Mouse (Mus musculus) G1E (cell line): ENCODE results near the gene Arl15. TPM values are rescaled to one million over a fixed set of nuclear protein-coding genes. Genes with fewer than 3 reads are reported as not detected.

Source experiments
- ATAC-seq: 2 replicates; pipeline ENCODE4 v1.8.0; 2016; ENCODE audit warnings: mild to moderate bottlenecking; ENCODE audit not compliant: insufficient number of reproducible peaks, poor library complexity, low FRiP score, severe bottlenecking; ENCODE audit errors: extremely low read depth
- DNase-seq: peaks from one replicate; pipeline ENCODE4 v3.0.0; 2012; ENCODE audit warnings: low spot score
- H3K27me3 ChIP-seq: 2 replicates; pipeline ENCODE4 v1.6.1; 2012; ENCODE audit warnings: mild to moderate bottlenecking, low read length, inconsistent platforms; ENCODE audit not compliant: insufficient read depth
- H3K36me3 ChIP-seq: replicated peaks from 2 replicates; pipeline ENCODE3; 2012; ENCODE audit warnings: mild to moderate bottlenecking, inconsistent platforms
- H3K4me1 ChIP-seq: 2 replicates; pipeline ENCODE4 v1.6.1; 2012; ENCODE audit warnings: low read depth, low read length, inconsistent platforms, mixed read lengths; ENCODE audit not compliant: insufficient read depth
- H3K4me3 ChIP-seq: 2 replicates; pipeline ENCODE4 v1.5.1; 2012; ENCODE audit warnings: low read depth, mild to moderate bottlenecking, inconsistent platforms, low read length, moderate library complexity, mixed read lengths
- H3K9me3 ChIP-seq: replicated peaks from 2 replicates; pipeline ENCODE4 v1.6.1; 2012; ENCODE audit warnings: inconsistent platforms
- CTCF ChIP-seq: IDR thresholded peaks from 2 replicates; pipeline ENCODE4 v1.5.1; 2012; ENCODE audit warnings: low read depth, low read length, inconsistent platforms, mixed read lengths
- GATA1 ChIP-seq: IDR thresholded peaks from 2 replicates; pipeline ENCODE4 v1.6.1; 2012; ENCODE audit warnings: borderline replicate concordance, low read length, inconsistent platforms, mixed read lengths
- GATA2 ChIP-seq: IDR thresholded peaks from 2 replicates; pipeline ENCODE4 v1.6.1; 2012; ENCODE audit warnings: low read depth, low read length, inconsistent platforms, borderline replicate concordance
- POLR2AphosphoS5 ChIP-seq: IDR thresholded peaks from 2 replicates; pipeline ENCODE4 v1.6.1; 2012; ENCODE audit warnings: low read depth, low read length, inconsistent platforms; ENCODE audit not compliant: insufficient replicate concordance
- TAL1 ChIP-seq: conservative IDR thresholded peaks from 2 replicates; pipeline ENCODE4 v1.6.1; 2012; ENCODE audit warnings: low read depth, low read length, inconsistent platforms, mixed read lengths
- polyA plus RNA-seq: library from polyadenylated mRNA; stranded (reverse); fragments of >175 nt; gene quantifications from 2 replicates; pipeline ENCODE4 v1.2.3, GENCODE M21; 2012
- total RNA-seq, 2 experiments: library from RNA; stranded (forward) in 1 of 2; stranded (reverse) in 1 of 2; fragments of 200-1000 nt in 1 of 2; fragments of >200 nt in 1 of 2; fragmentation: Nextera tagmentation in 1 of 2; gene quantifications; 2 replicates each; pipeline ENCODE4 v1.2.3; 2014 to 2017

The Arl15 gene
- total and polyA plus RNA-seq, 3 experiments = 3.2 to 73.8 (median 64.0) TPM

GRCm38 (mm10) chr13:114166439-114167183, 372.3 kb downstream of the Arl15 start:
- TF ChIP-seq CTCF (no peak), GATA2 (no peak), TAL1 (no peak), POLR2AphosphoS5 (no peak), GATA1 (no peak)
- ATAC-seq (no peak), DNase-seq (no peak)
- H3K36me3 ChIP-seq = peaks cover 3% of the 10 kb centered on the region
- H3K4me3 ChIP-seq = no peak overlapping the region
- H3K4me1 ChIP-seq = peaks cover 2% of the 10 kb centered on the region; the same call in 1 of the 2 replicates
- peaks cover 17% of the 10 kb centered on the region for H3K27me3 ChIP-seq
- no peaks in the 10 kb centered on the region for H3K9me3 ChIP-seq

DNA sequence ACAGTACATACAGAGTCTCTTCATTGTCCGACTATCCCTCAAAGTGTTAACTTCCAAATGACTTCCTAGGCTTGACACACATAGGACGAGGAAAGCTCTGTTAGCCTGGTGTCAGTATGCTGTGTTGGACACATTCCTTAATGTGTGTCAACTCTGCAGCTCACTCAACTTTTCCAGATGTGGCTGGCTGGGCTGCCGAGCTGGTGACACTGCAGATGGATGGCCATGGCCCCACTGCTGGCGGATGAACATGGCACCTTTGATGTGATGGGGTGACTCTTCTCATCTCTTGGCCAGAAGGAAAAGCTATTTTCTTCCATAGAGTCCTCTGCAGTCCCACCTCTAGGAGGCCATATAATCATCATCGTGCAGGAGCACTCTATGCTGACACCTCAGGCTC, 375.8 kb downstream of the Arl15 start:
- DNase-seq (no peak), ATAC-seq (no peak)
- Histone ChIP-seq H3K36me3 (no peaks in the 10 kb centered on the region), H3K27me3 (peaks cover 34% of the 10 kb centered on the region), H3K4me3 (no peak overlapping the region), H3K4me1 (no peaks in the 10 kb centered on the region), H3K9me3 (no peaks in the 10 kb centered on the region)
- TF ChIP-seq GATA2 (no peak), GATA1 (no peak), POLR2AphosphoS5 (no peak), TAL1 (no peak), CTCF (no peak)

- Histone ChIP-seq H3K9me3 (no peaks in the 10 kb centered on the region), H3K36me3 (no peaks in the 10 kb centered on the region), H3K4me1 (no peaks in the 10 kb centered on the region), H3K27me3 (peaks cover 36% of the 10 kb centered on the region), H3K4me3 (no peak overlapping the region)
- TF ChIP-seq TAL1 = no peak
- no peak for TF ChIP-seq GATA2
- TF ChIP-seq GATA1 = no peak
- TF ChIP-seq CTCF = no peak
- no peak for TF ChIP-seq POLR2AphosphoS5
- no peak for ATAC-seq
- no peak for DNase-seq
Observed at GRCm38 (mm10) chr13:114171465-114171864, 377.2 kb downstream of the Arl15 start.

GRCm38 (mm10) chr13:114188107-114188506, 393.8 kb downstream of the Arl15 start:
- no peaks in the 10 kb centered on the region for H3K9me3 ChIP-seq
- ATAC-seq (no peak), DNase-seq (no peak)
- peaks cover 36% of the 10 kb centered on the region for H3K27me3 ChIP-seq
- TF ChIP-seq GATA1 (no peak), TAL1 (no peak), POLR2AphosphoS5 (no peak), CTCF (no peak), GATA2 (no peak)
- H3K36me3 ChIP-seq = no peaks in the 10 kb centered on the region
- H3K4me3 ChIP-seq = no peak overlapping the region
- no peaks in the 10 kb centered on the region for H3K4me1 ChIP-seq

DNA sequence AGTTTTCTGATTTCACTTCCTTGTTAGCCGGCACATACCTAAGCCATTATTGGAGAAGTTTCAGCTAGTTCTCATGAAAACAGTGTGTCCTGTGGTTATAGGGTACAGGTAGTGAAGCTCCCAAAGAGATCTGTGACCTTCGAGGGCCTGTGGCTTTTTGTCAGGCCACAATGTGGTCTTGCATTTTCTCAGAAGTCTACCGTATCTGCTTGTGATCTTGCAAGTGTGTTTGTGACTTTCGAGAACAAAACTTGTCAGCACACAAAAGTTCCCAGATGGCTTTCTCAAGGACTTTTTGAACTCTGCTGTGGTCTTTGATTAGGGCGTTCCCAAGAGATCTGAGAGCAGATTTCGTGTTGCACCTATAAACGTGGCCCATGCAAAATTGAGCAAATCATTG, 394.5 kb downstream of the Arl15 start:
- no peak for DNase-seq

GRCm38 (mm10) chr13:114189441-114189840, 395.1 kb downstream of the Arl15 start:
- H3K27me3 ChIP-seq = peaks cover 47% of the 10 kb centered on the region
- no peak for DNase-seq
- TF ChIP-seq CTCF = no peak
- TF ChIP-seq POLR2AphosphoS5 = no peak
- H3K4me1 ChIP-seq = no peaks in the 10 kb centered on the region
- no peak overlapping the region for H3K4me3 ChIP-seq
- ATAC-seq = no peak
- no peaks in the 10 kb centered on the region for H3K36me3 ChIP-seq
- H3K9me3 ChIP-seq = no peaks in the 10 kb centered on the region

More for the DNA sequence above, 394.5 kb downstream of the Arl15 start:
- Histone ChIP-seq H3K36me3 (no peaks in the 10 kb centered on the region), H3K9me3 (no peaks in the 10 kb centered on the region), H3K4me3 (no peak overlapping the region), H3K4me1 (no peaks in the 10 kb centered on the region), H3K27me3 (peaks cover 41% of the 10 kb centered on the region)
- no peak for TF ChIP-seq TAL1
- TF ChIP-seq CTCF = no peak
- TF ChIP-seq GATA2 = no peak
- TF ChIP-seq POLR2AphosphoS5 = no peak
- no peak for TF ChIP-seq GATA1
- no peak for ATAC-seq

DNA sequence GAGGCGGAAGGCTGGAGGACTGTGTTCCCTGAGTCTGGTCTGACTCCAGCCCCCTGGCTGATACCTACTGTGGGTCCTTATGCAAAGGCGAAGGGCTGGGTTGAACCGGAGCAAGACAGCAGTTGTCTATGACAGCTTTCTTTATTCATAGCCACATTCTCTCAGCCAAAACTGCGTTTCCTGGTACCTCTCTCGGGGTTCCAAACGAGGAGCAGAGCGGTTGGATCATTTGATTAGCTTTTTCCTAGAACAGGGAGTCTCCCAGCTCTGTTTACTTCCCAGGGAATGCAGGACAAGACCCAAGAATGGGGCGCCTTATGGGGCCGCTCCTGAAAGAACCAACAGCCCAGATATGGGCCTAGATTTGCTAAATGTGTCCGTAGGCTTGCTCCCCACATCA, 396.6 kb downstream of the Arl15 start:
- Histone ChIP-seq H3K9me3 (no peaks in the 10 kb centered on the region), H3K4me3 (no peak overlapping the region), H3K36me3 (no peaks in the 10 kb centered on the region), H3K4me1 (no peaks in the 10 kb centered on the region), H3K27me3 (peaks cover 39% of the 10 kb centered on the region)
- no peak for DNase-seq
- TF ChIP-seq GATA1 (no peak), GATA2 (no peak), CTCF (no peak), TAL1 (no peak), POLR2AphosphoS5 (no peak)
- ATAC-seq = no peak
